Mouse (Mus musculus) liver, postnatal 0 days (tissue): Measurements from ENCODE around the gene Styxl1. TPM values are rescaled to one million over a fixed set of nuclear protein-coding genes. Genes with fewer than 3 reads are reported as not detected.

Experiments used
- ATAC-seq: fragments of 200-750 bp; cut with Nextera tagmentation; 2 replicates; pipeline ENCODE4 v1.8.0; 2017; ENCODE audit warnings: mild to moderate bottlenecking, moderate library complexity
- DNase-seq: peaks from one replicate; pipeline ENCODE4 v3.0.0-alpha.2; 2016
- H3K27ac ChIP-seq: fragments of 300-500 bp; sonication (generic); 2 replicates; pipeline ENCODE4 v1.5.1; 2014; ENCODE audit warnings: antibody characterized with exemption, moderate library complexity, mild to moderate bottlenecking, low read depth
- H3K27me3 ChIP-seq: fragments of 300-500 bp; sonication (generic); 2 replicates; pipeline ENCODE4 v1.6.1; 2014; ENCODE audit warnings: low read length, control low read depth, mixed read lengths; ENCODE audit not compliant: insufficient read depth
- H3K36me3 ChIP-seq: fragments of 300-500 bp; sonication (generic); replicated peaks from 2 replicates; pipeline ENCODE4 v1.6.1; 2014; ENCODE audit warnings: mild to moderate bottlenecking, control low read depth, low read length, moderate library complexity, mixed read lengths; ENCODE audit not compliant: insufficient read depth
- H3K4me1 ChIP-seq: fragments of 300-500 bp; sonication (generic); 2 replicates; pipeline ENCODE4 v1.6.1; 2014; ENCODE audit warnings: antibody characterized with exemption, mild to moderate bottlenecking, control low read depth; ENCODE audit not compliant: insufficient read depth
- H3K4me2 ChIP-seq: fragments of 300-500 bp; sonication (generic); 2 replicates; pipeline ENCODE4 v1.6.1; 2014; ENCODE audit warnings: low read depth, mild to moderate bottlenecking, low read length, moderate library complexity, mixed read lengths
- H3K4me3 ChIP-seq: fragments of 300-500 bp; sonication (generic); 2 replicates; pipeline ENCODE4 v1.5.1; 2014; ENCODE audit warnings: low read depth, low read length
- H3K9ac ChIP-seq: fragments of 300-500 bp; sonication (generic); replicated peaks from 2 replicates; pipeline ENCODE4 v1.6.1; 2014; ENCODE audit warnings: mild to moderate bottlenecking, moderate library complexity
- H3K9me3 ChIP-seq: fragments of 300-500 bp; sonication (generic); 2 replicates; pipeline ENCODE4 v1.6.1; 2016; ENCODE audit warnings: mild to moderate bottlenecking, control low read depth, low read length, mixed read lengths
- CTCF ChIP-seq: sonication (generic); IDR thresholded peaks from 2 replicates; pipeline ENCODE4 v1.5.1; 2016; ENCODE audit warnings: antibody characterized with exemption, low read depth
- EP300 ChIP-seq: IDR thresholded peaks from 2 replicates; pipeline ENCODE4 v1.6.1; 2016; ENCODE audit warnings: antibody characterized with exemption, low read depth, mild to moderate bottlenecking
- WGBS: fragments of 180-500 bp; shearing (Covaris S2); extraction: QIAGEN DNeasy Blood & Tissue Kit; methylation state at CpG from one replicate; pipeline ENCODE4 v1.1.7; 2014; ENCODE audit not compliant: insufficient replicate concordance; 5-methylcytosine and 5-hydroxymethylcytosine counted together
- polyA plus RNA-seq: library from polyadenylated mRNA; unstranded; fragments of >200 nt; fragmentation: Nextera tagmentation; extraction: Ambion mirVana; gene quantifications from 2 replicates; pipeline ENCODE4 v1.2.1, GENCODE M21; 2015

The Styxl1 gene
- polyA plus RNA-seq, 1 experiment from 2014 or later, result 0.46 TPM

GRCm38 (mm10) chr5:135776546-135776945 lies 1.6 kb downstream of the Styxl1 start:
- Histone ChIP-seq H3K36me3 (no peaks in the 10 kb centered on the region), H3K4me3 (no peak overlapping the region), H3K4me1 (peaks cover 40% of the 10 kb centered on the region), H3K9ac (no peak overlapping the region), H3K27me3 (no peaks in the 10 kb centered on the region), H3K9me3 (no peaks in the 10 kb centered on the region), H3K27ac (no peak overlapping the region), H3K4me2 (no peak overlapping the region)
- ATAC-seq (no peak), DNase-seq (no peak)
- 85% methylated on average over 4 of the region's 4 CpGs for WGBS
- TF ChIP-seq CTCF, result no peak

- peaks cover 18% of the 10 kb centered on the region for H3K4me1 ChIP-seq
- no peaks in the 10 kb centered on the region for H3K36me3 ChIP-seq
- ATAC-seq (no peak), DNase-seq (no peak)
- no peak overlapping the region for H3K9ac ChIP-seq
- H3K4me2 ChIP-seq, result 0 out of 2 replicates have a peak overlapping the region, but pooled peaks have one; percentile 9
- no peaks in the 10 kb centered on the region for H3K27me3 ChIP-seq
- no peak overlapping the region for H3K4me3 ChIP-seq
- no peak overlapping the region for H3K27ac ChIP-seq
- TF ChIP-seq EP300, result no peak
- TF ChIP-seq CTCF, result no peak
- 13% methylated on average over 3 of the region's 3 CpGs for WGBS
- H3K9me3 ChIP-seq, result no peaks in the 10 kb centered on the region
Observed at GRCm38 (mm10) chr5:135772519-135772918, 5.7 kb downstream of the Styxl1 start.

DNA sequence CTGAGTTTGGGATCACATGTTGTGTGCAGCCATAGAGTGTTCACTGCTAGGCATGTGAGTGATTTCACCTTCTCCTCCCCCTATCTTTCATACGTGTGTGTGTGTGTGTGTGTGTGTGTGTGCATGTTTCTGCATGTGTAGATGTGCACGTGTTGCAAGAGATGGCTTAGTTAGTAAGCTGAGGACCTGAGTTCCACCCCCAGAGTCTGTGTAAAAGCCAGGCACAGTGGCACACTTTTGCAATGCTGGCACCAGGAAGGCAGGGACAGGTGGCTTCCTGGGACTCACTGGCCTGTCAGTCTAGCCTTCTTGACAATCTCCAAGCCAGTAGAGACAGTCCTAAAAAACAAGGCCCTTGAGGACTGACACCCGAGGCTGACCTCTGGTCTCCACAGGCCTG lies 13.2 kb downstream of the Styxl1 start:
- no peak for DNase-seq
- WGBS, result 66% methylated on average over 3 of the region's 3 CpGs
- TF ChIP-seq CTCF (no peak), EP300 (no peak)
- H3K9ac ChIP-seq, result no peak overlapping the region
- H3K27ac ChIP-seq, result no peak overlapping the region
- ATAC-seq, result no peak
- H3K4me2 ChIP-seq, result no peak overlapping the region
- H3K36me3 ChIP-seq, result no peaks in the 10 kb centered on the region
- H3K4me3 ChIP-seq, result no peak overlapping the region
- no peaks in the 10 kb centered on the region for H3K4me1 ChIP-seq
- H3K27me3 ChIP-seq, result no peaks in the 10 kb centered on the region
- peaks cover 3% of the 10 kb centered on the region; the same call in 1 of the 2 replicates for H3K9me3 ChIP-seq

DNA sequence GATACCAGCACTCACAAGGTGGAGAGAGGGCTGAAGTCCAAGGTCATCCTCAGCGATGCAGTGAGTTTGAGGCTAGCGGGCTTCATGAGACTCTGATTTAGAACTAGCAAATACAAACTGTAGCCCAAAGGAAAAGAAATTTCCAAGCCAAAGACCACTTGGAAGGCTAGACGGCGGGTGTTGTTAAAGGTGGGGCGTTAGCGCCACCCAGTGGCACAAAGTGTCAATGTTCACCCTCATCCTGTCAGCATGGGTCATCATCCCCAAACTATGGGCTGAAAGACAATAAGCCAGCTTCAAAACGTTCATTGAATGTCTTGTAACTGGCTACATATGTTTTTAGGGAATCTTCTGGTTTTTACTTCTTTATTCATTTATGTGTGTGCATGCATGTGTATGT lies 14.7 kb downstream of the Styxl1 start:
- Histone ChIP-seq H3K9me3 (peaks cover 3% of the 10 kb centered on the region; the same call in 1 of the 2 replicates), H3K4me2 (no peak overlapping the region), H3K36me3 (no peaks in the 10 kb centered on the region), H3K27ac (no peak overlapping the region), H3K9ac (no peak overlapping the region), H3K4me3 (no peak overlapping the region), H3K27me3 (no peaks in the 10 kb centered on the region), H3K4me1 (no peaks in the 10 kb centered on the region)
- ATAC-seq, result peak; percentile 46; the same call in 1 of the 2 replicates
- DNase-seq, result peak; percentile 81
- TF ChIP-seq CTCF, result peak; percentile 91
- TF ChIP-seq EP300, result no peak
- 3% methylated on average over 7 of the region's 7 CpGs for WGBS

- ATAC-seq, result peak; percentile 92
- Histone ChIP-seq H3K27me3 (no peaks in the 10 kb centered on the region), H3K9ac (no peak overlapping the region), H3K27ac (no peak overlapping the region), H3K4me2 (no peak overlapping the region), H3K9me3 (peaks cover 3% of the 10 kb centered on the region; the same call in 1 of the 2 replicates), H3K36me3 (no peaks in the 10 kb centered on the region), H3K4me3 (no peak overlapping the region), H3K4me1 (no peaks in the 10 kb centered on the region)
- TF ChIP-seq EP300 (no peak), CTCF (no peak)
- WGBS, result 58% methylated on average over 3 of the region's 3 CpGs
- DNase-seq, result peak; percentile 53
Observed at GRCm38 (mm10) chr5:135761881-135762280, 16.3 kb downstream of the Styxl1 start.

GRCm38 (mm10) chr5:135751595-135751994 lies 26.6 kb downstream of the Styxl1 start:
- Histone ChIP-seq H3K4me2 (no peak overlapping the region), H3K9ac (no peak overlapping the region), H3K27ac (no peak overlapping the region), H3K4me1 (no peaks in the 10 kb centered on the region), H3K36me3 (no peaks in the 10 kb centered on the region), H3K4me3 (no peak overlapping the region), H3K27me3 (no peaks in the 10 kb centered on the region), H3K9me3 (0 out of 2 replicates have a peak, but pooled peaks cover 2% of the 10 kb centered on the region)
- ATAC-seq, result no peak
- no peak for TF ChIP-seq CTCF
- no peak for TF ChIP-seq EP300
- WGBS, result 67% methylated on average over 2 of the region's 2 CpGs
- DNase-seq, result no peak

- Histone ChIP-seq H3K9me3 (0 out of 2 replicates have a peak, but pooled peaks cover 2% of the 10 kb centered on the region), H3K36me3 (no peaks in the 10 kb centered on the region), H3K4me3 (no peak overlapping the region), H3K4me2 (no peak overlapping the region), H3K27ac (no peak overlapping the region), H3K4me1 (no peaks in the 10 kb centered on the region), H3K9ac (no peak overlapping the region), H3K27me3 (no peaks in the 10 kb centered on the region)
- TF ChIP-seq EP300, result no peak
- TF ChIP-seq CTCF, result no peak
- WGBS, result 70% methylated on average over 1 of the region's 1 CpGs
- no peak for ATAC-seq
- DNase-seq, result no peak
Observed at GRCm38 (mm10) chr5:135751041-135751440, 27.1 kb downstream of the Styxl1 start.
